Mouse (Mus musculus) heart, embryonic 16.5 days (tissue): ENCODE results near the gene Cc2d2b. TPM values are rescaled to one million over a fixed set of nuclear protein-coding genes. Genes with fewer than 3 reads are reported as not detected.

ENCODE experiments used
- ATAC-seq: fragments of 200-750 bp; cut with Nextera tagmentation; replicated peaks from 2 replicates; pipeline ENCODE4 v1.8.0; 2017; ENCODE audit warnings: moderate number of reproducible peaks; ENCODE audit not compliant: insufficient read depth, low FRiP score; ENCODE audit errors: extremely low read depth
- H3K27ac ChIP-seq: fragments of 300-500 bp; sonication (generic); 2 replicates; pipeline ENCODE4 v1.5.1; 2014; ENCODE audit warnings: mild to moderate bottlenecking, low read length, control low read depth, moderate library complexity
- H3K27me3 ChIP-seq: fragments of 300-500 bp; sonication (generic); 2 replicates; pipeline ENCODE4 v1.6.1; 2014; ENCODE audit warnings: low read length, mixed read lengths; ENCODE audit not compliant: control insufficient read depth, insufficient read depth
- H3K36me3 ChIP-seq: fragments of 300-500 bp; sonication (generic); 2 replicates; pipeline ENCODE4 v1.6.1; 2014; ENCODE audit not compliant: control insufficient read depth, insufficient read depth
- H3K4me1 ChIP-seq: fragments of 300-500 bp; sonication (generic); 2 replicates; pipeline ENCODE4 v1.6.1; 2014; ENCODE audit warnings: low read length, mixed read lengths; ENCODE audit not compliant: control insufficient read depth, insufficient read depth
- H3K4me2 ChIP-seq: fragments of 300-500 bp; sonication (generic); 2 replicates; pipeline ENCODE4 v1.6.1; 2014; ENCODE audit warnings: low read depth, mild to moderate bottlenecking, control low read depth, low read length
- H3K4me3 ChIP-seq: fragments of 300-500 bp; sonication (generic); 2 replicates; pipeline ENCODE4 v1.5.1; 2014; ENCODE audit warnings: mild to moderate bottlenecking, control low read depth, low read length
- H3K9ac ChIP-seq: fragments of 300-500 bp; sonication (generic); 2 replicates; pipeline ENCODE4 v1.6.1; 2014; ENCODE audit warnings: low read length, control low read depth
- H3K9me3 ChIP-seq: fragments of 300-500 bp; sonication (generic); replicated peaks from 2 replicates; pipeline ENCODE4 v1.6.1; 2016; ENCODE audit warnings: low read length; ENCODE audit not compliant: control insufficient read depth
- WGBS: fragments of 180-500 bp; shearing (Covaris S2); extraction: QIAGEN DNeasy Blood & Tissue Kit; methylation state at CpG from one replicate; pipeline ENCODE4 v1.1.7; 2014; 5-methylcytosine and 5-hydroxymethylcytosine counted together
- polyA plus RNA-seq: library from polyadenylated mRNA; unstranded; fragments of >200 nt; fragmentation: Nextera tagmentation; extraction: Ambion mirVana; gene quantifications from 2 replicates; pipeline ENCODE4 v1.2.1, GENCODE M21; 2015

Gene Cc2d2b
- polyA plus RNA-seq, 1 experiment from 2014 or later, result not detected

DNA sequence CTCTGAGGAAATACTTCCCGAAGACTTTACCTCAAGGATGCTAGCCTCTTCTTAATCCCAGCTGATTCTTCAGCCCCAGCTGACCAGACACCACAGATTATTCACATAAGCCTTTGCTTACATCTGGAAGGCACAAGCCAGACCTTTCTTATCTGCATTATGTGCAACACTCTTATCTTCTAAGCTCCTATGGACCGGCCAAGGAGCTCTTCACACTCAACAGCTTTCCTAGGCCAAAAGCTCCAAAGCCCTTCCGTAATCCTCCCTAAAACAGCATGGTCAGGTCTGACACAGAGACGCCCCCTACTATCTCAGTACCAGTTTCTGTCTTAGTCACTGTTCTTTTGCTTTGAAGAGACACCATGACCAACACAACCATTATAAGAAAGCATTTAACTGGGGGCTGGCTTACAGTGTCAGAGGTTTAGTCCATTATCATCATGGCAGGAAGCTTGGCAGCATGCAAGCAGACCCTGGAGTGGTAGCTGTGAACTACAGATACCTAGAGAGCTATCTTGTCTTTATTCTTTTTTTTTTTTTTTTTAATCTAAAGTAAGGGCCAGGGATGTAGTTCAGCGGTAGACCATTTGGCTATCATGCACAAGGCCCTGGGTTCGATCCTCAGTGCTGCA is 69.5 kb downstream of the Cc2d2b start:
- H3K27me3 ChIP-seq, result no peaks in the 10 kb centered on the region
- H3K27ac ChIP-seq, result no peak overlapping the region
- no peak overlapping the region for H3K4me3 ChIP-seq
- no peak overlapping the region for H3K4me2 ChIP-seq
- ATAC-seq, result no peak
- no peaks in the 10 kb centered on the region for H3K36me3 ChIP-seq
- H3K9ac ChIP-seq, result no peak overlapping the region
- H3K9me3 ChIP-seq, result no peaks in the 10 kb centered on the region
- WGBS, result 68% methylated on average over 6 of the region's 6 CpGs
- peaks cover 5% of the 10 kb centered on the region for H3K4me1 ChIP-seq

DNA sequence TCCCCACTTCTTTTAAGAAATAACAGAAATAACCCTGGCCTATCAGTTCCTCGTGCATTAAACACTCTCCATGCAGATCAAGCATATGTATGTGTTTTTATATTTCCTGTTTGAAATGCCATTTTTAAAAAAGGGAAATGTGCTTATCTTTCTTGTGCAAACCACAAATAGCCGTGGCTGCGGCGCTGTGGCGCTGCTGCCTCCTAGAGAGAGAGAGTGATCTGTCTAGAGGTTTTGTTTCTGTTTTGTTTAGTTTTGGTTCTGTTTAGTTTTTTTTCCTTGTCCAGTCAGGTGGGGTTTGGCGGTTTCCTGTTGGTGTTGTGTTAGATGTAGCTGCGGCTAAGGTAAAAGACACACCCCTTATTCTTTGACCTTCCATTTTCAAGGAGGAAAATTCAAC is 70.2 kb downstream of the Cc2d2b start:
- no peaks in the 10 kb centered on the region for H3K27me3 ChIP-seq
- no peak overlapping the region for H3K9ac ChIP-seq
- no peaks in the 10 kb centered on the region for H3K4me1 ChIP-seq
- no peak overlapping the region for H3K27ac ChIP-seq
- no peaks in the 10 kb centered on the region for H3K36me3 ChIP-seq
- no peak overlapping the region for H3K4me3 ChIP-seq
- peak overlapping the region; percentile 21; the same call in 1 of the 2 replicates for H3K4me2 ChIP-seq
- WGBS, result 50% methylated on average over 7 of the region's 7 CpGs
- no peak for ATAC-seq
- no peaks in the 10 kb centered on the region for H3K9me3 ChIP-seq

DNA sequence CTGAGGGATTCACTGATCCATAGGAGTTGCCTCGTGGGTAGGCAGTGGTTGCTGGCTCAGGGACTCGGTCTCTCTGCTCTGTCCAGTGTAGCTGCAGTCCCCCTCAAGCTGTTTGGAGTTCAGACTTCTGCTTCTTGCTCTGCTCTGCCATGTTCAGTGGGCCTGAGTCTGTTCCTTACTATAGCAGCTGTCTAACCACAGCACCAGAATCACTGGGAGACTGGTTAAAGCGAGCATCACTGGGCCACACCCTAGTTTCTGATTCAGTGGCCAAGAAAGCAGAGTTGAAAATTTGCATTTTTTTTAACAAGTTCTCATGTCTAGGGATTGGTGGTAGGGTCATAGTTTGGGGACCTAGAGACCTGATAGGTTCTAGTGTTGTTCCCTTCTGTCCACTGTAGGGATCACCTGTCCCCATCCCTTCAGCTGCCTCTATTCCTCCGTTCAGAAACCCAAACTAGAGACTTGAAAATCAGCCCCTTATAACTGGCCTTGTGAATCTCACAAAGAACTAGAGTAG is 72.8 kb downstream of the Cc2d2b start:
- H3K4me3 ChIP-seq, result no peak overlapping the region
- 62% methylated on average over 4 of the region's 4 CpGs for WGBS
- H3K36me3 ChIP-seq, result no peaks in the 10 kb centered on the region
- no peak overlapping the region for H3K4me2 ChIP-seq
- H3K9me3 ChIP-seq, result no peaks in the 10 kb centered on the region
- ATAC-seq, result no peak
- no peaks in the 10 kb centered on the region for H3K4me1 ChIP-seq
- H3K9ac ChIP-seq, result no peak overlapping the region
- H3K27ac ChIP-seq, result no peak overlapping the region
- no peaks in the 10 kb centered on the region for H3K27me3 ChIP-seq

DNA sequence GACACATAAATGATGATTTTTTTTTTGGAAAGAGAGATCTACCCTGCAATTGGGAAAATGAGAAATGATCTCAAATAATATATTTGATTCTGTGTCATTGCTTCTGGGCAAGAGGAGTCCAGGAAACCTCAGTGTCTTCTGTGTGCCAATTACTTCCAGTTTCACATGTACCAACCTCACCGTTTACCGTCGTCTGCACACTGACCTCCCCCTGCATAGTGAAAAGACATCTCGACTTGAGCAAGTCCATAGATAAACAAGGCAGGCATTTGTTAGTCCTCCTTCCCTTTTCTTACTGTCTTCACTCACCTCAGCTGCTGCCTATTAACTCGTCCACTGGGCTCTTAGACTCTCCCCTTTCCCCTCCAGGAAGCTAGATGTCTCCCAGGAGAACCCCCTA is 77.1 kb downstream of the Cc2d2b start:
- no peaks in the 10 kb centered on the region for H3K9me3 ChIP-seq
- H3K4me3 ChIP-seq, result no peak overlapping the region
- H3K9ac ChIP-seq, result no peak overlapping the region
- WGBS, result 66% methylated on average over 5 of the region's 5 CpGs
- H3K27ac ChIP-seq, result no peak overlapping the region
- no peaks in the 10 kb centered on the region for H3K36me3 ChIP-seq
- no peaks in the 10 kb centered on the region for H3K27me3 ChIP-seq
- H3K4me1 ChIP-seq, result peaks cover 2% of the 10 kb centered on the region; the same call in 1 of the 2 replicates
- no peak for ATAC-seq
- H3K4me2 ChIP-seq, result no peak overlapping the region

DNA sequence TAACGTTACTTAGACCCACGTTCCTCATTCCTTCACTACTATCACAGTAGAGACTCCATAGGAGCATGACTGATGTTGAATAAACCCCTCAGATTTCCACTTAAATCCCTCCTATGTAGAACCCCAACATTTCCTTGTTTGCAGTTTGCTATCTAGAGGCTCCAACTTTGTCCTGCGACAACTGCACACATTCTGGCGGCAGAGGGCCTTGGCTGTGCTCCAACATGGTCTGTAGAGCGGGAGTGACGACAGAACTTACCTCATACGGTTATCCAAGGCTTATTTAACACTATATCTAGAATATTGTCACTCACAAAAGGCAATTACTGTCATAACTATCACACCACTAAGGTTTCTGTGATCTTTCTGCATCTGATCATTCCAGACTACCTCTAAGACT is 78.2 kb downstream of the Cc2d2b start:
- H3K4me1 ChIP-seq, result peaks cover 2% of the 10 kb centered on the region; the same call in 1 of the 2 replicates
- no peak for ATAC-seq
- H3K27me3 ChIP-seq, result no peaks in the 10 kb centered on the region
- H3K9ac ChIP-seq, result no peak overlapping the region
- H3K4me2 ChIP-seq, result no peak overlapping the region
- H3K36me3 ChIP-seq, result no peaks in the 10 kb centered on the region
- 30% methylated on average over 7 of the region's 7 CpGs for whole genome bisulfite sequencing
- H3K4me3 ChIP-seq, result no peak overlapping the region
- H3K9me3 ChIP-seq, result no peaks in the 10 kb centered on the region
- no peak overlapping the region for H3K27ac ChIP-seq

DNA sequence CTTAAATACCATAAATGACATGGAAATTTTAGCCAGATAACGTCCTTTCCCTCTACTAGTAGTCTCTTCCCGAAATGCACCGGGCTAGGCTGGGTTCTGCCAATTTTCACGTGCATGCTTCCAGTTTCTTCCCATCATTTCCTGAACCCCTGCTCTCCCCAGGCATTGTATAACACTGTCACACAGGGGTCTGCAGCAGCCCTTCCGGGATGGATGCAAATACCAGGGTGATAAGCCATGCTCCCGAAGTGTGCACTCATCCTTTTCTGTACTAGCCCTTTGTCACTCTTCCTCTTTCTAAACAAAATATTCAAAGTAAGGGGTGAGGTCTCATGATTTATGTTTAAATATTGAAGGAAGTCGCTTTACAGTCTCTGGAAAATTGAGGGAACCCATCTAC is 81.6 kb downstream of the Cc2d2b start:
- no peak for ATAC-seq
- no peaks in the 10 kb centered on the region for H3K36me3 ChIP-seq
- peaks cover 10% of the 10 kb centered on the region for H3K4me1 ChIP-seq
- H3K9me3 ChIP-seq, result no peaks in the 10 kb centered on the region
- peak overlapping the region; percentile 80 for H3K4me3 ChIP-seq
- H3K27me3 ChIP-seq, result no peaks in the 10 kb centered on the region
- 52% methylated on average over 7 of the region's 7 CpGs for WGBS
- no peak overlapping the region for H3K27ac ChIP-seq
- H3K9ac ChIP-seq, result peak overlapping the region; percentile 88
- peak overlapping the region; percentile 92 for H3K4me2 ChIP-seq

DNA sequence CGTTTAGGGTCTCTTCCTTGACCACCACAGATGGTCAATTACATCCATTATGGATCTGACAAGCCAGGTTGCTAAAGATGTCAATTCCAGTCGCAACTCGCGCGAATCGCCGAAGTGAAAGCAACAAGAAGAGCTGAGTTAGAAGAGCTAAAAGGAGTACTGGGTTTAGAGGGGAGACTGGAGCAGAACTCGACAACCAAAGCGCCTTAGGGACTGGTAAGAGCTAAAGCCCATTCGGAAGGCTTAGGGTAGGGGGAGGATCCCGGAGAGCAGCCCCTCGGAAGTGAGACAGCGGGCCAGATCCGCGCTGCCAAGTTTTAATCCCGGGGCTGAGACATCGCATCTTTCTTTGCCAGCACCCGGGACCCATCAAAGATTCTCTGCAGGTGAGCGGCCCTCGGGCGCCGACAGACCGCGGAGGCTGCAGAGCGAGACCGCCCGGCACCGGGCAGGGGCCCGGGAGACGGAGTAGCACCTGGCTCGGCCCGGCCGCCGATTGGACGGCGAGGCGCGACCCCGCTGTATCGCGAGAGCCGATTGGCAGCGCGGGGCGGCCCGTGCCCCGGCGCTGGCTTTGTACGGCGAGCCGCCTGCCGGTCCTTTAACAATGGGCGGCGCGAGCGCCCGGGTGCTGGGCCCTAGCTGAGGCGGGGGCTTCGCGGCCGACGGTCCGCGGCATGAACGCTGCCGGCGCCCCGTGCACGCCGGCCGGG is 82.3 kb downstream of the Cc2d2b start, which contains the start of gene Ccnj:
TSS of gene Ccnj (plus strand) at position 577 of the 713 bp plus-strand sequence.
- no peaks in the 10 kb centered on the region for H3K27me3 ChIP-seq
- peak within 1 kb of the TSS; percentile 88 for H3K9ac ChIP-seq
- peaks cover 10% of the 10 kb centered on the region for H3K4me1 ChIP-seq
- H3K4me2 ChIP-seq, result peak within 1 kb of the TSS; percentile 92
- WGBS, result under 1% methylated on average over 71 of the region's 71 CpGs
- H3K27ac ChIP-seq, result peak within 1 kb of the TSS; percentile 77
- H3K36me3 ChIP-seq, result no peaks in the 10 kb centered on the region
- peak; percentile 96 for ATAC-seq
- peak within 1 kb of the TSS; percentile 80 for H3K4me3 ChIP-seq
- no peaks in the 10 kb centered on the region for H3K9me3 ChIP-seq

DNA sequence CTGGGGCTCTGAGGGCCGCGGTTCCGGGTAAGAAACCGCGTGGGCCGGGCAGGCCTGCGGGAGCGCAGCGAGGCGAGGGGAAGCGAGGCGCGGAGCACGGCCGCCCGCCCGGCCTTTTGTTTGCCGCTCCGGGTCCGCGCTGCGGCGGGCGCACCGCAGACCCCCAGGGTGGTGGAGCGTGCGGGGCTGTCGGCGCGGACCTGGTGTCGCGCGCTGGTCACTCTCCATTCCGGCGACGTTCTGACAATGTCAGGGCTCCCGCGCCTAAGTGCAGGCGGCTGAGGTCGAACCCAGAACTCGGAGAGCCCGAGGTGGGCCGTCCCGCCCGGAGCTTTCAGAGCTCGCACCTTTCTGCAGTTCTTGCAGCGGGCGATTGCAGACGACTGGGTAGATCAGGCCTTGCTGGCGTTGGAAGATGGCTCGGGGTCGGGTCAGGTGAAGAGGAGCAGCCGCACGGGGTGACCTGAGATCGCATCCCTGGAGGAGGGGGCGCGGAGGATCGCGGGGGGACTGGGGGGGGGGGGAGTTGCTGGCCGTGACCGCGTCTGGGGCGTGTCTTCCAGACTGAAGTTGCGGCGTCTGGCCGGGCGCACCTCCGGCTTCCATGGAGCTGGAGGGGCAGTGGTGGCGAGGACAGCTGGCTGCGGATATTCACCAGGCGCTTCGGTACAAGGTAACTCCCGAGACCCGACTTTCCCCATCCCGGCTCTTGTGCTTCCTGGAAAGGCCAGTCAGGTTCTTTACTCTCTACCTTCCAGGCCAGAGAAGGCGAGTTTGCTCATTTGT is 83.1 kb downstream of the Cc2d2b start:
- peak overlapping the region; percentile 77 for H3K27ac ChIP-seq
- peak; percentile 52 for ATAC-seq
- peak overlapping the region; percentile 88 for H3K9ac ChIP-seq
- no peaks in the 10 kb centered on the region for H3K27me3 ChIP-seq
- H3K4me2 ChIP-seq, result peak overlapping the region; percentile 92
- H3K36me3 ChIP-seq, result no peaks in the 10 kb centered on the region
- peaks cover 10% of the 10 kb centered on the region for H3K4me1 ChIP-seq
- under 1% methylated on average over 74 of the region's 76 CpGs for WGBS
- peak overlapping the region; percentile 80 for H3K4me3 ChIP-seq
- no peaks in the 10 kb centered on the region for H3K9me3 ChIP-seq
